Mouse (Mus musculus): Measurements from ENCODE around the gene Prkch.

Gene Prkch

GRCm38 (mm10) chr12:73583318-73583717 lies 1.3 kb upstream of the Prkch start:
- peak; percentile 30 to 39 for DNase-seq

GRCm38 (mm10) chr12:73583813-73584609 lies 585 bp upstream of the Prkch start:
- peak; percentile 52 to 63 for DNase-seq

- peak in 1 of 2 experiments; percentile 33 for DNase-seq
These were observed 725 bp downstream of the Prkch start for GRCm38 (mm10) chr12:73585241-73585801.

GRCm38 (mm10) chr12:73585850-73586249 lies 1.3 kb downstream of the Prkch start:
- no peak for DNase-seq

GRCm38 (mm10) chr12:73587262-73587661 lies 2.7 kb downstream of the Prkch start:
- no peak for DNase-seq

GRCm38 (mm10) chr12:73590627-73591276 lies 6.2 kb downstream of the Prkch start:
- DNase-seq: peak in 1 of 2 experiments; percentile 33

- peak; percentile 84 to 89 for DNase-seq
These were observed 7.0 kb downstream of the Prkch start for GRCm38 (mm10) chr12:73591625-73592024.

- DNase-seq: no peak
These were observed 8.6 kb downstream of the Prkch start for GRCm38 (mm10) chr12:73593021-73593798.

- DNase-seq: no peak
These were observed 9.7 kb downstream of the Prkch start for GRCm38 (mm10) chr12:73594177-73594745.

GRCm38 (mm10) chr12:73595226-73595625 lies 10.6 kb downstream of the Prkch start:
- no peak for DNase-seq

- peak; percentile 56 to 76 for DNase-seq
These were observed 13.6 kb downstream of the Prkch start for GRCm38 (mm10) chr12:73598241-73598640.

GRCm38 (mm10) chr12:73600457-73600856 lies 15.9 kb downstream of the Prkch start:
- DNase-seq: no peak

GRCm38 (mm10) chr12:73602974-73603373 lies 18.4 kb downstream of the Prkch start:
- no peak for DNase-seq

GRCm38 (mm10) chr12:73603653-73604052 lies 19.1 kb downstream of the Prkch start:
- DNase-seq: no peak

GRCm38 (mm10) chr12:73604762-73605161 lies 20.2 kb downstream of the Prkch start:
- no peak for DNase-seq

- DNase-seq: no peak
These were observed 20.6 kb downstream of the Prkch start for GRCm38 (mm10) chr12:73605174-73605573.

GRCm38 (mm10) chr12:73607381-73608064 lies 22.9 kb downstream of the Prkch start:
- no peak for DNase-seq

- no peak for DNase-seq
These were observed 23.4 kb downstream of the Prkch start for GRCm38 (mm10) chr12:73608065-73608397.

GRCm38 (mm10) chr12:73609262-73609661 lies 24.7 kb downstream of the Prkch start:
- DNase-seq: no peak

GRCm38 (mm10) chr12:73609676-73610545 lies 25.3 kb downstream of the Prkch start:
- DNase-seq: peak in 1 of 2 experiments; percentile 28

- DNase-seq: no peak
These were observed 26.3 kb downstream of the Prkch start for GRCm38 (mm10) chr12:73610831-73611370.
